Mouse (Mus musculus) testis, adult 2 months (tissue): ENCODE results near the gene Lhx6. TPM values are rescaled to one million over a fixed set of nuclear protein-coding genes. Genes with fewer than 3 reads are reported as not detected.

Experiments used
- H3K27ac ChIP-seq: fragments of 200-500 bp; 2 replicates; pipeline ENCODE4 v1.5.1; 2012; ENCODE audit warnings: low read depth, low read length; ENCODE audit not compliant: control insufficient read depth, insufficient read depth
- H3K27me3 ChIP-seq: fragments of 200-500 bp; 2 replicates; pipeline ENCODE4 v1.6.1; 2012; ENCODE audit warnings: mild to moderate bottlenecking, low read length, moderate library complexity; ENCODE audit not compliant: control insufficient read depth, insufficient read depth
- H3K36me3 ChIP-seq: fragments of 200-500 bp; 2 replicates; pipeline ENCODE4 v1.6.1; 2012; ENCODE audit warnings: mild to moderate bottlenecking, low read length; ENCODE audit not compliant: control insufficient read depth, insufficient read depth
- H3K4me1 ChIP-seq: fragments of 200-500 bp; 2 replicates; pipeline ENCODE4 v1.6.1; 2012; ENCODE audit warnings: low read length; ENCODE audit not compliant: control insufficient read depth, insufficient read depth
- H3K4me3 ChIP-seq: fragments of 200-500 bp; 2 replicates; pipeline ENCODE4 v1.5.1; 2012; ENCODE audit warnings: low read depth, mild to moderate bottlenecking, low read length, moderate library complexity, mixed read lengths; ENCODE audit not compliant: control insufficient read depth
- CTCF ChIP-seq: fragments of 200-500 bp; IDR thresholded peaks from 2 replicates; pipeline ENCODE4 v1.5.1; 2012; ENCODE audit warnings: low read depth, mild to moderate bottlenecking, inconsistent platforms, low read length, moderate library complexity; ENCODE audit not compliant: control insufficient read depth, insufficient read depth, insufficient replicate concordance
- POLR2A ChIP-seq: fragments of 200-500 bp; IDR thresholded peaks from 2 replicates; pipeline ENCODE4 v1.6.1; 2012; ENCODE audit warnings: low read depth, mild to moderate bottlenecking, inconsistent platforms, low read length, moderate library complexity; ENCODE audit not compliant: control insufficient read depth
- polyA plus RNA-seq: library from polyadenylated mRNA; depleted of rRNA; stranded (reverse); fragments of >200 nt; gene quantifications from 2 replicates; pipeline ENCODE4 v1.2.3, GENCODE M21; 2012

Gene Lhx6
- polyA plus RNA-seq, 1 experiment = 3.9 TPM

DNA sequence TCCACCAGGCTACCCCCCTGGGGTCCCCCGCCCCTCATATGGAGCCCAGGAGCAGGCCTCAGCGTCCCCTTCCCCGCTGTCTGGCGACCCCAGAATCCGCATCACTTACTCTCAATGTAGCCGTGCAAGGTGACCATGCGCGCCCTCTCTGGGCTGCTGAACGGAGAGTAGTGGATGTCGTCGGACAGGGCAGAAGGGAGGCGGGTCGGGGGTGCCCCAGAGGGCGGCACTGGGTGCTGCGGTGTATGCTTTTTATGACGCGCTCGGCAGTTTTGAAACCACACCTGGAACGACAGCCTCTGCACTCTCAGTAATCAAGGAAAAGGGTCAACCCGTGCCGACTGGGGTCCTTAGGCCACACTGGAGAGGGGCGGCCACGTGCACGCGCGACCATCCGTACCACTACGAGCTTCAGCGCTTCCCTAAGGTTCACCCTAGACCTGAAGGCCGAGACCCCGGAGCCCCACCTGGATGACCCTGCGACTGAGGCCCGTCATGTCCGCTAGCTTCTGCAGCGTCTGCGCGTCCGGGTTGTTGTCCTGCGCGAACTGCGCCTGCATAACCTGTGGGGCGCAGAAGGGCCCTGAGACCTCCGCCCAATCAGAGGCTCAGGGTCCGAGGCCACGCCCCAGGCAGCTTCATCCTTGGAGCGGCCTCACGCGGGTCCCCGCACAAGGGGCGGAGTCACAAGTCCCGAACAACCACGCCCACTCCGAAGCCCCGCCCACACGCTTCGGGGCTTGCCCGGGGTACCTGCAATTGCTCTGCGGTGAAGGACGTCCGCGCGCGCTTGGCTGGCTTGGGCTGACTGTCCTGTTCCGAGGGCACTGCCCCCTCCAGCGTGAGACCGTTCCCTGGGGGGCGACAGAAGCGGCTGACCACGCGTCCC, 14.1 kb downstream of the Lhx6 start:
- H3K4me3 ChIP-seq = peak overlapping the region; percentile 80
- no peaks in the 10 kb centered on the region for H3K36me3 ChIP-seq
- H3K27ac ChIP-seq = no peak overlapping the region
- peaks cover 15% of the 10 kb centered on the region for H3K4me1 ChIP-seq
- no peaks in the 10 kb centered on the region for H3K27me3 ChIP-seq
- TF ChIP-seq POLR2A (0 out of 2 replicates have a peak, but pooled peaks have one; percentile 17), CTCF (no peak)

DNA sequence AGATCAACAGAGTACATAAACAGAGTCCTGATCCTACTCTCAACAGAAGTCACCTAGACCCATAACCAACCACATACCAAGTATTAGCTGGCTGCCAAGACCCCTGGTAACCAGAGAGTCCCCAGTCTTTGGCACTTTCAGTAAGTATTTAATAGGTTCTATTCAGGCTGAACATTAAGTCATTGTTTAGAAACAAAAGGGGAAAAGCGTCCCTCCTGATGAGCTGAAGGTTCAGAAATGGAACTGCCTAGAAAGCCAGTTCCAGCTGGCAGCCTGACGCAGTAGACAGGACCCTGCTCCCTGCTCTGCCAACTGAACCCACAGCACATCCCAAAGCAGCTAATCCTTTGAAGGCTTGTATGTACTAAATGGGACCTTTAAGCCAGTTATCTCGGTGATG, 16.0 kb downstream of the Lhx6 start:
- Histone ChIP-seq H3K27ac (no peak overlapping the region), H3K4me1 (peaks cover 15% of the 10 kb centered on the region), H3K4me3 (no peak overlapping the region), H3K36me3 (no peaks in the 10 kb centered on the region), H3K27me3 (no peaks in the 10 kb centered on the region)
- TF ChIP-seq POLR2A (no peak), CTCF (no peak)

DNA sequence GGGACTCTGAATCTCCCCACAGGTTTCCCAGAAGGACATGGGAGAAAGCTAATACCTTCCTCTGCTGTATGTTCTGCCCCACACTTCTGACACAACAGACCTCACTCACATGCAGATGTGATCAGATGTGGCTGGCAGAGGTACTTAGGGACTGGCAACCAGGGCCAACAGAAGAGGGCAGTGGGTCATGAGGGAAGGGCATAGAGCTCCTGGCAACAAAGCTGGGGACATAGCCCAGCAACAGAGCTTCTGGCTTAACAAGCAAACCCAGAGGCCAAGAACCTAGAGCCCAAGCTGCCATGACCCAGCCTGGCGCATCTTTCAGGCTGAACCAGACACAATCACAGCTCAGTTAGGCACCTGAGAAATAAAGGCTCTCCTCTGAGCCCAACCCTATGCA, 20.2 kb downstream of the Lhx6 start:
- Histone ChIP-seq H3K36me3 (no peaks in the 10 kb centered on the region), H3K4me3 (no peak overlapping the region), H3K4me1 (no peaks in the 10 kb centered on the region), H3K27ac (no peak overlapping the region), H3K27me3 (no peaks in the 10 kb centered on the region)
- TF ChIP-seq POLR2A (no peak), CTCF (no peak)

DNA sequence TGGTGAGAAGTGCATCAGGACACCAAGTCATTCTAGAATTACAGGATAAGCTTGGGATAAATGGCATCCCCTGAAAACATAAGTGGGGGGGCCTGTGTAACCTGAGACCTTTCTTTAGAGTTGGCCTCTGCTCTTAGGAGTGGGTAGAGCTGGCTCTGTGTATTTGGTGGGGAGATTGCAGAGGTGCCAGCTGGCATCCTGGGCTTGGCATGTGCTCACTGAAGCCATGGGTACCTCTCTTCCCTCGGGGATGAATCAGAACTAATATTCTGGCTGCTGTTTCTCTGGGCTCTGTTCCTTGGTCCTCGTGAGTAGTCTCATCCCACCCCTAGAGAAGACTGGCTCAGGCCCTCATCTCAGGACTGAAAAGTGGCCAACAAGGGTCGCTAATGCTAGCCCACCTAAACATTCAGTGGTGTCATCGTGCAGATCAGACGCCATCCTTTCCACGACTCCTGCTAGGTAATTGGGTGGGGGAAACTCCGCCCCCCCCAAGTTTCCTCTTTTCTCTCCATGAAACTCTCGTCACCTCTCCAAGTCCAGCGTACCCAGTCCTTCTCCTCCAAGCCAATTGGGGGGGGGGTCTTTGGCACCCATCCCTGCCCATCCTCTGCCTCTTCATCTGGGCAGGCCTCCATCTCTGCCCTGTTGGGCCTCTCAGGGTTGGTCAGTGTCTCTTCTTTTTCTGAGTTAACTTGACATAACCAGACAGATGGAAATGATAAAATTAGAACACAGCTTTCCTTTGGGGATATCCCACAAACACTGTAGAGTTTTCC, 22.2 kb downstream of the Lhx6 start:
- Histone ChIP-seq H3K36me3 (no peaks in the 10 kb centered on the region; the same call in 1 of the 2 replicates), H3K4me1 (no peaks in the 10 kb centered on the region), H3K4me3 (no peak overlapping the region), H3K27ac (no peak overlapping the region), H3K27me3 (no peaks in the 10 kb centered on the region)
- TF ChIP-seq CTCF = no peak
- no peak for TF ChIP-seq POLR2A

DNA sequence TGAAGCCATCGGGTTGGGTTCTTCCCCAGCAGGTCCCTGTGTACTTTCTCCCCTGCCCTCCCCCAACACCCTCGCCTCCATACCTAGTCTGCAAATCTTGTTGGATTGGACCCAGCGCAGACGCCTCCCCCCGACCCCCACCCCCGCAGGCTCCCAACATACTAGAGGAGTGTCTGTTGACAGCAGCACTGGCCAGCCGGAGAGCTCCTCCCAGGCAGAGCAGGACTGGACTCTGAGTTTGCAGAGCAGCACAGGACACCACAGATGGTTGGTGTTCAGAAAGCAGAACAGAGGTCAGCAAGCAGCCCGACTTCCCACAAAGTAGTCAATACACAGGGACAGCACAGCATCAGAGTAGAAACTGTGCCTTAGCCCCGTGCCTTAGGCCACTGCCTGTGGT, 23.8 kb downstream of the Lhx6 start:
- TF ChIP-seq CTCF (no peak), POLR2A (no peak)
- H3K4me3 ChIP-seq = no peak overlapping the region
- H3K27ac ChIP-seq = no peak overlapping the region
- H3K27me3 ChIP-seq = no peaks in the 10 kb centered on the region
- H3K36me3 ChIP-seq = no peaks in the 10 kb centered on the region; the same call in 1 of the 2 replicates
- no peaks in the 10 kb centered on the region for H3K4me1 ChIP-seq

DNA sequence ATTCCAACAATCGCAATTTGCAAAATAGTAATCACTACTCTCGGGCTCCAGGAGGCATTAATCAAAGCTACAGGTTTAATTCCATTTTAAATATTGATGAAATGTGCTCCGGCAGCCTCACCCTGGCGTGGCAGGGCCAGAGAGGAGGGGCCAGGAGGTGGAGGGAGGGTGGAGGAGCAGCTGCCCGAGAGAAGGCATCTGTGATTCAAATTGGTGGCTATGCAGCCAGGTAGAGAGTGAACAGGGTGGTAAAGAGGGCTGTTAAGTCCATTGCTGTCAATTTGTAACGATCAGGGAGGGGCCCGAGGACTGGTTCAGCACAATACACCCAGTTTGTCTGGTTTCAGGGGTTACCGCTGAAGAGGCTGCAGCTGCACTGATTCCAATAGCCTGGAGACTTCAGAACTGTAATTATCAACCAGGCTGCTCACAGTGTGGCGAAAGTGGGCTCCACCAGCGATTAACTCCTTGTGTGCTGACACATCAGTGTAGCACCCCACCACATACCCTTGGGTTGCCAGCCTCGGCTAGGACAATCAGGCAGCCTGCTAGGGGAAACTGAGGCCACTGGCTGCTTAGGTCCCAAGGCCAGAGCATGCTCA, 27.9 kb downstream of the Lhx6 start:
- Histone ChIP-seq H3K4me3 (no peak overlapping the region), H3K27ac (no peak overlapping the region), H3K36me3 (no peaks in the 10 kb centered on the region; the same call in 1 of the 2 replicates), H3K27me3 (no peaks in the 10 kb centered on the region), H3K4me1 (no peaks in the 10 kb centered on the region)
- no peak for TF ChIP-seq CTCF

DNA sequence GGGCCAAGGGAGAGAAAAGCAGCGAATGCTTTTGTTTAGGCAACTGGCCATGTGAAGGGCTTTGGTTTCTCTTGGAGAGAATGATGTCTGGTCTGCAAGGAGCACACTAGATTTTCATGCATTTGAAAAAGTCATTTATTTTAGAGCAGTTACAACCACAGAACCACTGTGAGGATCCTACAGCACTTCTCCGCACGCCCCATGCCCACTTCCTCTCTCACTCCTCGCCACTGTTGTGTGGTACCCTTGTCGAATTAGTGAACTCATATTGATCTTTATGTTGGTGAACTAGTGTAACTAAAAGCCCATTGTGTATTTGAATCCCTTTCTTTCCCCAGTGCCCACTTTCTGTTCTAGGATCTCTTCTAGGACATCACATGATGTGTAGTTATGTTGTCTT, 30.0 kb downstream of the Lhx6 start:
- Histone ChIP-seq H3K4me1 (no peaks in the 10 kb centered on the region), H3K36me3 (no peaks in the 10 kb centered on the region; the same call in 1 of the 2 replicates), H3K27me3 (no peaks in the 10 kb centered on the region), H3K27ac (no peak overlapping the region), H3K4me3 (no peak overlapping the region)
- no peak for TF ChIP-seq CTCF
- TF ChIP-seq POLR2A = no peak

DNA sequence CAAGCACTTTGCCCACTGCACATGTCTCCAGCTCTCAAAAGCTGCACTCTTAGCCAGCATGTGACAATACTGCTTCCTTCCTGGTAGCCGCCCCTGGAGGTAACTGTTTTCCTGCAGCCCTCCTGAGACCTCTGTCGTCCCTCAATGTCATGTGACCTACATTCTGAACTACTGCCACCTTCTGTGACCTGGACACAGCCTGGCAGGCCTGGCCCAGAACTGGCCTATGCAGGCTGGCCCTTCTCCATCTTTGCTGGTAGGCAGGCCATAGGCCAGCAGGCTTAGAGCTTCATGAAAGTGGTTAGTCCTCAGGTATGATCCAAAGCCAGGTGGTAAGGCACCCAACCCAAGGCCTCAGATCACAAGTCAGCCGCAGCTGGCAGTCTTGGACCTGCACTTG, 31.4 kb downstream of the Lhx6 start:
- no peaks in the 10 kb centered on the region for H3K4me1 ChIP-seq
- no peaks in the 10 kb centered on the region; the same call in 1 of the 2 replicates for H3K36me3 ChIP-seq
- H3K27me3 ChIP-seq = no peaks in the 10 kb centered on the region
- no peak overlapping the region for H3K27ac ChIP-seq
- H3K4me3 ChIP-seq = no peak overlapping the region
- TF ChIP-seq CTCF = no peak
- TF ChIP-seq POLR2A = no peak
